Mouse (Mus musculus): ENCODE data around the gene Gna12.

Gene Gna12

DNA sequence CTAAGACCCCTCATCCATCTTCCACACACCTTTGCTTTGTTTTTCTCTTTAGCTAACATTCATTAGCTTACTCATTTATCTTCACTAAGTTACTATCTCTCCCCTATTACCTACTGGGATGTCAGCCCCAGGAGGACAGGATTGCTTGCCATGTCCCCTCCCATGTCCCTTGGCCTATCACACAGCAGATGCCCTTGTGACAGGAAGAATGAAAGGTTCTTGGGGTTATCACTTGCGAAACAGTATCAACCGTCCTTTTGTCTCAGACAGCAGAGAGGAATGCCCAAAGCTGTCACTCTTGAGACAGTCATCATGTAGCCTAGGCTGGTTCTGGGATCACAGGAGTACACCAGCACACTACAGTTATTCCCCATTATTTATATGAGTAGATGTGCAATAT lies 35.1 kb downstream of the Gna12 start:
- DNase-seq (ENCODE audit: low spot score) = no peak

DNA sequence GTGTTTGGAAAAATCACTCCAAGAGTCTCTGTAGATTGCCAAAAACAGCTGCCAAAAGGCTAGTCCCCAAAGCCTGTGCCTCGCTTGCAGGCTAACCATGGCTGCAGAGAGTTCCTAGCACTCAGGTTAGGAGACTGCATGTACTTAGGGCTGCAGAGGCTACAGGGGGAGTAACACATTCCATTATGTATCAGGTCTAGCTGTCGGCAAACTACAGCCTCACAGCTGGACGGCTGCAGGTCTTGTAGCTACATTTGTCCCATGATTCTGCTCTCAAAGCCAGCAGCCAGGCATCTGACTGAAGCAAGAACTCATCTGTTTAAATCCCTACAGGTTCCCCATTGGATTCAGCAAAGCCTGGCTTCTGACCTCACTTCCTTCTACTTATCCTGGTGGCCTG lies 35.5 kb downstream of the Gna12 start:
- no peak for DNase-seq (ENCODE audit: low spot score)

DNA sequence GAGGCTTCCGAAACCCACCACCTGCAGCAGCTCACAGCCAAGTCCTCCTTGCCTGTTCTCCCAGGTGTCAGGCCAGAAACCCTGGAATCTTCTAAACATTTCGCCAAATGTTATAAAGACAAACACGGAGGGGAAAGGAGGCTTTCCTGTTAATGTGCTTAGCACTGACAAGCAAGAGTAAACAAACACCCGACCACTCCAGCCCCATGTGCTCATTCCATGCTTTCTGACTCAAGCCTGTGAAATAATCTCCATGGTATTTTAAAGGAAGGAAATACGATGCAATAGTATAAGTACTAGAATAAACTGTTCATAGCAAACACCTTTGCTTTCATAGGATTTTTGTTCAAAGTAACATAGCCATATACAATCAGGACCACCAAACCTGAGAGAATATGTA lies 38.0 kb downstream of the Gna12 start:
- no peak for DNase-seq (ENCODE audit: low spot score)

DNA sequence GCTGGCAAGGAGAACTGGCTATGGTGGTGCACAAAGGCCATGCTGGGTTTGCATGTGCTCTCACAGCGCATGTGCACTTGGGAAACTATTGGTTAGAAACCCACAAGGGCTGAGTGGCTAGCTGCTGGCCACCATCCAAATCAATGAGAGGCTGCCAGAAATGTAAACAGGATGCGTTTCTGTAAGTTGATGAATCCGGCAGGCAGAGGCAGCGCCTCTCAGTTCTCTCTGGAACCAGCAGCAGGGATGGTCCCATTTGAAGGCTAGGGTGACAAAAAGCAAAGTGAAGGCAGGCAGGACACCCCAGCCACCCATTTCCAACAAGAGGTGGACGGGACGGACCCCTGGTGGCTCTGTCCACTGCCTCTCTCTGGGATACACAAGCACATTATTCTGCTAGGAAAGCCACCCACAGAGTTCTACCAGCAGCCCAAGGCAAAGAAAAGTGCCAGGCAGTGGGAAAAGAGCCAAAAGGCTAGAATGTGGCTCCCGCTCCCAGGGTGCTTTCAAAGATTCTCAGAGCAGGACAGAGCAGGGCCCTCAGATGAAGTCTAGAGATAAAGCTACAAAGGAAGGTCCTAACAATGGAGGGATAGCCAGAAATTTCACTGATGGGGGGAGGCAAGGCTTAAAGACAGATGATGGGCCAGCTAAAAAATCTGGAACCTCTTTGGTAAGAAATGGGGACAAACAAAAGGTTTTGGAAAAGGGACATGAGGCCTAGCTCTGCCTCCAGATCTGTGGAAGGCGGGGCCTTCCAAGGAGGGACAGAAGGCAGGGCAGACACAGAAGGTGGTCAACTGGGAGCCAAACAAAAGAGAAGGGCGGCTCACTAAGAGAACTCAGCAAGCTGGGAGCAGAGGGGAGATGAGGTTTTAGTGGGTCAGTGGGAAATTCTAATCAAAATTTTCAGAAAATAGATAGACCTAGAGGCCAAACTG lies 39.0 kb downstream of the Gna12 start:
- no peak for DNase-seq (ENCODE audit: low spot score)

DNA sequence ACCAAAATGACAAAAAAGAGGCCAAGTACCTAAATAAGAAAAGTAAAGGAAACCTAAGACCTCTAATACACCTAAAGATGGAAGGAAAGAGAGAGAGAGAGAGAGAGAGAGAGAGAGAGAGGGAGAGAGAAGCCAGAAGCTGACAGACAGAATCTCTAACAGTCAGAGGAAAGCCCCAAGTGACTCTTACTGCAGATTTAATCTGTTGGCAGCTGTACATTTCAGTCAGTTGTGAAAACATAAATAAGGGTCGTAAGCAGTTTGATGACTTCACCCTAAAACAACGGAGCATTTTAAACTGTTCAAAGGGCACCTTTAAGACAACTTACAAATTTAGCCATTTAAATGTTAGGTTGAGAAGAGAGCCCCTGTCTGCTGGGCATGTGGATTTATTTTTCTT lies 39.8 kb downstream of the Gna12 start:
- DNase-seq (ENCODE audit: low spot score) = no peak

DNA sequence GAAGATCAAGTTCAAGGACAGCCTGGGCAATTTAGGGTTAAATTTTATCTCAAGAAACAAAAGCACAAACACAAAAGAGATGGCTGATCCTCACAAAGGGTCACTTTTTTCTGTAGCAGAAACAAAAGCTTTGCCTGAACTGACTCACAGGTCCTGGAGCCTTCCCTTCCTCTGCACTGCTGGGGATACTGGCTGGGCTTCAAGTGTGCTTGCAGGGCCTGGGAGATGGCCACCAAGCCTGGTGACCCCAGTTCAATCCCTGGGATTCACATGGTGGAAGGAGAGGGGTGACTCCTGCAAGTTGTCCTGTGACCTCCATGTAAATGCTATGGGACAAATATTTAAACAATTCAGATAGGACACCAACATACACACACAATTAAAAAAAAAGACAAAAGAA lies 40.7 kb downstream of the Gna12 start:
- no peak for DNase-seq (ENCODE audit: low spot score)

DNA sequence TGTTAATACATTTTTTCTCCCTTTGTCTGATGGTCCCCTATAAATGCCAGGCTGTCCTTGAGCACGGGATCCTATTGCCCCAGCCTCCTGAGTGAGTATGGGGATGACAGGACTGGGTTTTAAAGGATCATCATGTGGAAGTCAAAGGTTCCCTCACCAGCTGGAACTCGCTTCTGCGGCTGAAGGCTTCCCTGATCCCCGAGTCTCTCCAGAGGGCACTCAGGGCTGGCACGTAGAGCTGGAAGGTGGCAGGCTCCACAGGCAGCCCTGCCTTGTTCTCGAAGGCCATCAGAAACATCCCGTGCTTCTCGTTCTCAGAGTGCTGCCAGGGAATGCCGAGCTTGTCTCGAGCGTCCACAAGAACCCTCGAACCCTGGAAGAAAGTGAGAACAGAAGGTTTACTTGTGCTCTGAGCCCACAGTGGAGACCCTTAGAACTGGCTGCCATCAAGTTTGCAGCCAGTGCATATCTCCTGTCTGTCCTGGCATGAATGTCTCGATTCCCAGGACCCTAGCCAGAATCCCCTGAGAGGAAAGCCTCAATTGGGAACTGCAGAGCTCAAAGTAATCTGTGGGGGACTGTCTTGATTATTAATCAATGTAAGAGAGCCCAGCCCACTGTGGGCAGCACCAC lies 44.9 kb downstream of the Gna12 start:
- no peak for DNase-seq (ENCODE audit: low spot score)

DNA sequence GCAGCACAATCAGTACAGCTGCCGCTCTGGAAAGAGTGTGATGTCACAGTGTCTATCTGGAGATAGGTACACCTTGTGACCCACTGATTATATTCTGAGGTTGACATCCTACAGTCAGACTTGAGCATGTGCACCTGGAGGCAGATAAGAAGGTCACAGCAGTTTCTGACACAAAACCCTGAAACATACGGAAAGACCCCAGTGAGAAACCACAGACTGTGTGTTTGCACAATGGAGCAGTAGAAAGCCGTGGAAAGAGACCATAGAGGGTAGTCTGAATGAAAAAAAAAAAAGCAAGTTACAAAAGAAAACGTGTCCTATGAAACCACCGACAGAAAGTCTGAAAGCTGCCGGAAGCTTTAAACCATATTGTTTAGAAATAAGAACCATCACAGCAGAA lies 45.9 kb downstream of the Gna12 start:
- no peak for DNase-seq (ENCODE audit: low spot score)

DNA sequence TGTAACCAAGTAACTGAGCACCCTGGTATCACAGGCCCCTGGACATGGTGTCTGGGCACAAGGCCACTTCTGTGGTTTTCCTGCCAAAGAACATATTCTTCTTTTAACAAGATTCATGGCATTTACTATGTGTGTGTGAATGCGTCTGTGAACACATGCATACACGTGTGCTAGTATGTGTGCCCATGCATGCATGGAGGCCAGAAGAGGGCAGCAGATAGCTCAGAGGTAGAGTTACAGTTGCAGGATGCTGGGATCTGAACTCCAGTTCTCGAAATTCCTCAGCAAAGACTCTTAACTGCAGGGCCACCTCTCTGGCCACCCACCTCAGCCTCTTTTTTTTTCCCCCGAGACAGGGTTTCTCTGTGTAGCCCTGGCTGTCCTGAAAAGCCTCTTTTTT lies 46.7 kb downstream of the Gna12 start:
- no peak for DNase-seq (ENCODE audit: low spot score)

DNA sequence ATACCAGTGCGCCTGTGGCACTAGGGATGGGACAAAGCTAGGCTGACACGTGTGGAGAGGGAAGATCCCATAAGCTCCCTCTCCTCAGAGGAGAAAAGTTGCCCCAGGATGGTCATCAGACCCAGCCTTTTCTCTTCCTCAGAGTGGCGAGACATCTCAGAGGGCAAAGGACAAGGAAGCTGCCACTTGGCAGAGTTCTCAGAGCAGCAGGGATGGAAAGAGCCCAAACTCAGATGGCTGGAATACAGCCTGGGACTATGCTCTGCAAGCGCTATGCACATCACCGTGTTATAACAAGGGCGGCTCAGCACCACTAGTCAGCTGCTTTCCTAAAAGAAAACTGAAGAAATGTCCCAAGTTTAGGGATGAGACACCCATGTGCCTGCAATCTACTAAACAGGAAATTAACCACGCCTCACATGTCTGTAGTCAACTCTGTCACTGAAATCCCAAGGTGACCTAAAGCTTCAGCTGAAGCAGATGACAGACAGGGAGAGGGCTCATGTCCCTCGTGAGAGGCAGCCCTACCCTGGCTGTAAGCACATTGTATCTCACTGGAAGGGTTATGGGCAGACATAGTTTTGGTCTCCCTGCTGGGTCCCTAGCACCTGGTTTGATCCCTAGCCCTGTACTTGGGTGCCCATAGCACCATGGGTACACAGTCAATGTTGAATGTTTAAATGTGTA lies 48.2 kb downstream of the Gna12 start:
- DNase-seq (ENCODE audit: low spot score) = no peak

DNA sequence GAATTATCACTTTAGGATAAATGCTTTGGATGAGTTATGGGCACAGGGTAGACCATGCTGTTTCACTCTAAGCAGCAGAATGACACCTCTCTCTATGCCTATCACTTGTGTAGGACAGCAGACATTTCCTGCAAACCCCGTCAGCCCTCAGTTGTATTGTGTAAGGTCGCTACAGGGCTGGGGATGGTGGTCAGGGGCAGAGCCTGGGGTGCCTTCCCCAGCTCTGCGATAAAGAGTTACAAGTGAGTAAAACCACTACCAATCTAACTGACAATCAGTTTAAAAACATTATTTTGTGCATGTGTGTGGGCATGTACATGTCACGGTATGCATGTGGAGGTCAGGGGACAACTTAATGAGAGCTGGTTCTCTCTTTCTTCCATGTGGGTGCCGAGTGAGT lies 49.1 kb downstream of the Gna12 start:
- DNase-seq (ENCODE audit: low spot score) = no peak

DNA sequence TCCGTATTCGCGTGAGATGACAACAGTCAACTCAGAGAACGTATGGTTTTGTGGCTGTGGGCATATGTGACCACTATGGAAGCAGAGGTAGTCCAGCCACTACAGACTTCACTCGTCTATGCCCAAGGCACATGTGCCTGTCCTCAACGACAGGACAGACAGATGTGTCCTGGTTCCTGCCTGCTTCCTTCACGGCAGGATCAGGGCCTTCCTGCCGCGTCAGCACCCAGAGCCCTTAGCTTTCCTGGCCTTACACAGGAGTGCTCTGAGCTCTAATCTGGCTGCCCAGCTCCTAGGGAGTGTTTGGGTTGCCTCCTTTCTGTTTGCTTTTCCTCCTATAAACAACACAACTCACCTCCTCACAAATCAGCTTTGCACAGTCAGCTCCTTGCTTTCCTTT lies 53.3 kb downstream of the Gna12 start:
- DNase-seq (ENCODE audit: low spot score) = no peak

DNA sequence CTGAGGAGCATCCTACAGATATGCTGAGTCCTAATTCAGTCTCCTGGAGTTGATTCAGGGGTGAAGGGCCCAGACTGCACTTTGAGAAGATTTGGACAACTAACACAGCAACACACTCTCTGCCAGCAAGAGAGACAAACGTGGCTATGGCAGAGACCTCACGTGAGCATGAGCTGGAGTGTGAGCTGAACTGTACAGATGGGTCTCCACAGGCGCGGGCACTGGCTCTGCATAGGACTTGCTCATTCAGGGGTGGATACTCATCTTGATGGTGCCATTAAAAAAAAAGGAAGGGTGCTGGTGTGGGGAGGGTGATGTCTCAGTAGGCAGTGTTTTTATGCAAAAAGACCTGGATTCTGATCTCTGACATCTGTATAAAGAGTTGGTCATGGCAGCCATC lies 55.1 kb downstream of the Gna12 start:
- no peak for DNase-seq (ENCODE audit: low spot score)

DNA sequence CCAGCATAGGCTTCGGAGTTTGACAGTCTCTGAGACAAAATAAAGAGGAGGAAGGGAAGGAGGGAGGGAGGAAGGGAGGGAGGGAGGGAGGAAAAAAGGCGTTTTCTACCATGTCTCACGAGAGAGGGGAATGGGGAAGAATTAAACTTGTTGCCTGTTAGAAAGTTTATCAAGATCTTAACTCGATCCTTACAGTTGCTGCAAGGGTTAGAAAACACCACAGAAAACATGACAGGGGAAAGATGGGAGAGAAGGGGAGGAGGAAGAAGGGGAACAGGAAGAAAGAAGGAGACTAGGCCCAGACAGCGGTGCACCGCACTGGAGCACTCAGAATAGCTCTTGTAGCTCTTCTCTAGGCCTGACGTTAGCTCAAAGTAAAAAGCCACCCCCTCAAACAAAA lies 58.1 kb downstream of the Gna12 start:
- no peak for DNase-seq (ENCODE audit: low spot score)

DNA sequence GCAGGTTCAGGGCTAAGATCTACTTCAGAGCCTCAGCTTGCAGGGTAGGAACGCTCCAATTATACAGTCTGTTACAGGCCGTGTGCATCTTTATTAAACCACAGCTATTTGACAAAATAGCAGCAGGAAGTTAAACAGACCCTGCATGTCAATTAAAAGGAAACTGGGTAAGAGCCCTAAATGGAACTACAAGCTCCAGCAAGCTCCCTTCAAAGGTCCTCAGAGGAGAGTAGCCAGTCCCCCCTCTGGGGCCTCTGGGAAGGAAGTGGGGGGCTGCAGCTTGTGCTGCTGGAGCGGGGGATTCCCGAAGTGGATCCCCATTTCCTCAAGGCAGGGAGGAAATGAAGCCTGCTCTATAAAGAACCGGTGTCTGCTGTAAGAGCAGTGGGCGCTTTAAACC lies 58.6 kb downstream of the Gna12 start:
- no peak for DNase-seq (ENCODE audit: low spot score)

DNA sequence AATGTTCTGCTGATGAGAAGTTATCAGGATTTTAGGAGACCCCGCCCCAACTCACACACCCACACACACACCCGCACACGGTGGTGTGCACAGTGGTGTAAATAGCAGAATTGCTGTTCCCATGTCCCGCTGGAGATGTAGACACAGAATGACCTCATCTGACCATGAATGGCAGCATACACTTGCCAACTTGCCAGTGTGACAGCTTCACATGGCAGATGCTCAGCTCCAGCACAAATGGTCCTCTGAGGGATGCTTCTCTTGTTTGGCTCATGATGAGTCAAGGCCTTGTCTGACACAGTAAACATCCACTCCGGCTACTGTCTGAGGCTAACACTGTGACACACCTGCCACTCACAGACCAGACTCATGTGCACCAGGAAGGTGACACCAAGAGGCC lies 61.9 kb downstream of the Gna12 start:
- DNase-seq (ENCODE audit: low spot score) = no peak

DNA sequence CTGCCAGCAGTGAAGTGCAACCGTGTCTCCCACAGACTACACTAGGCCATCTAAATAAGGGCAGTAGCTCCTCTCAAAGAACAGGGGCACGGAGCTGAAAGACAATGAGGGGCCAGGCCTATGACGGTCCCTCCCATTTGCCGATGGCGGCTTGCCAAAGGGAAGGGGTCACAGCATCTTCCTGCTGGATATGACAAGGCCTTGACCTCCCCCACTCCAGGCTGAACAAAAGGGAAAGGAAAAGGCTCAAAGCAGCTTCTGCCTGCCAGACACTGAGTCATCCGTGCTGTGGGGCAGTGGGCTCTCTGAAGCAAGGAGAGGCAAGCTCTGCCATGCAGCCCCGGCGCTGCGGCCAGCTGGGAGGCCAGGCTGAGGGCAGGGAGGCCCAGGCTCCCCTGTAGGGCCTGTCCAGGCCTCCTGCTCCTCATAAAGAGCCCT lies 62.5 kb downstream of the Gna12 start:
- DNase-seq (ENCODE audit: low spot score) = no peak

DNA sequence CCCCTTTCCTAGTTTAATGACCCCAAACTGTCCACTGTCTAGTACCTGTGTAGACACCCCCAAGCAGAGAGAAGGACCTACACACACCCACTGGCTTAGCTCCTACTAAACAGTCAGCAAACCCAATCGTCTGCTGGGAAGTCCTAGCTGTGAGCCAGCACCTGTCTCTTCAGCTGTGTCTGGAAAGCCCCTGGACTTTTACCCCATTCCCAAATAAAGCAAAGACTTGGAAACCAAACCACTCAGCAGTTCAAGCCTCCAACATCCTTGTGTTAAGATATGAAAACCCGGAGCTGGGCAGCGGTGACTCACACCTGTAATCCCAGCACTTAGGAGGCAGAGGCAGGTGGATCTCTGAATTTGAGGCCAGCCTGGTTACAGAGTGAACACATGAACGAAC lies 63.7 kb downstream of the Gna12 start:
- no peak for DNase-seq (ENCODE audit: low spot score)

DNA sequence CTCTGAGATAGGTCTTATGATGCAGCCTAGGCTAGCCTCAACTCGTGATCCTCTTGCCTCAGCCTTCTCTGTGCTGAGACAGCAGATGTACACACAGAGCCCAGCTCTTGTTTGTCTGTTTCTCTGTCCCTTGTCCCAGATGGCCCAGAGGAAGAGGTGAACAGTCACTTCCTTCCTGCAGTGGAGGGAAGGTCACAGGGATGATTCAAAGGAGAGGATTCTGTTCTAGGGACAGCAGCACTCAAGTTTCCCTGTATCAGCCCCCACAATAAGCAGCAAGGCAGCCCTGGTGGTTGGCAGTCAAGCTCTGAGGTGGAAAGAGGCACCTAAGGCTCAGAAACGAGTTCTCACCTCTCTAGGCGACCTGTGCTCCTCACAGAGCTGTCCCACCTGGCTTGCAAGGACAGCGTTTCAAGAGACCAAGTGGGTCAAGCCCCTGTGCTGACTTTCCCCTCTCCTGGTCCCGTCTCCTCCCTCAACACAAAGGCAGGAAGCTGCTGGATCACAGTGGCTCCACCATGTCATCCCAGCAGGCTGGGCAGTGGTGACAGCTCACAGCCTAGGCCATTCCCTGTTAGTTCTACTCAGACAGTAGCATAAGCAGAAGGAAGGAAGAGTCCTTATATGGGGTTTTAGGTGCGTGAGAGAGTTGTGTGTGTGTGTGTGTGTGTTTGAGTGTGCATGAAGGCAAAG lies 65.2 kb downstream of the Gna12 start:
- no peak for DNase-seq (ENCODE audit: low spot score)

DNA sequence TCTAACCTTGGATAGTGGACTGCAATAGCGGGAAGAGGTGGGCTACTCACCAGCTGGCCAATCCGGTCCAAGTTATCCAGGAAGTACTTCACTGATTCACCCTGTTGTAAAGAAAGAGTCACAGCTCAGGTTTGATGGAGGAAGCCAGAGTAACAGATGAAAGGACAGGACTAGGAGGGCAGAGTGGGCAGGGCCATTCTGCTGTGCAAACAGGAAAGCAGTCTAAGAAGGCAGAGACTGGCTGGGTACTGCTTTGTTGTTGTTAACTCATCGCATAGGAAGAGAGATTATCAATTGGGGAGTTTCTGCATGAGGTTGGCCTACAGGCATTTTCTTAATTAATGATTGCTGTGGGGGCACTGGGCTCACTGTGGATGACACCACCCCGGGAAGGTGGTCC lies 67.7 kb downstream of the Gna12 start:
- DNase-seq (ENCODE audit: low spot score) = peak; percentile 15

DNA sequence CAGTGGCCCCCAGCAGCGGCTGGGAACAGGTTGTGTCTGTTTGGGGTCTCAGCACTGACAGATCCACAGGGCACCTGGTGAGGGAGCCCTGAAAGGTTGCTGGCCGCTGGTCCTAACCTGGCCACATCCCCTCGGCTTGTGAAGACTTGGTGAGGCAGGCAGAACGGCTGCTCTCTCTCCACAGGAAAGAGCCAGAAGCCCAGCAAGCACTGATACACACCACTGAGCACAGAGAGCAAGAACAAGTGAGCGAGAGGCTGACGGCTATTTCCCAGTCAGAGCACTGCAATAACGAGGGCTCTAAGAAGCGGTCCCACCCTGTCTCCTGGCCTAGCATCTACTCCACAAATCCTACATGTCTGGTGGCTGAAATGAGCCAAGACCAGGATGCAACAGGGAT lies 71.4 kb downstream of the Gna12 start:
- DNase-seq (ENCODE audit: low spot score) = no peak

DNA sequence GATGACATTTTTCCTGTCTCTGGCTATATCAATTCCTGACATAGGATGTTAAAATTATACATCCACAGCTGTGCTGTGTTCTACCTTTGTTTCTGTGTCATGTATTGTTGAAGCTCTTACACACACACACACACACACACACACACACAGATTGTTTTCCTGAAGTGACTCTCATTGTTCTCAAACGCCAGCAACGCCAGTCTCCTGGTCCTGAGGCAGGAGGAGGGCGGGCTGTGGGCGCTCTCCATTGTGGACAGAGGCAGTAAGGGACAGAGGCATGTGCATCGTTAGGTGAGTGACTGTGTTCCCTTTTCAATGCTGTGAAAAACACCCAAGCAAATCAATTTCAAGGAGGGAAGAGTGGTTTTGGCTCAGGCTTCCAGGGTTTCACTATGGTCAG lies 77.0 kb downstream of the Gna12 start:
- no peak for DNase-seq (ENCODE audit: low spot score)

DNA sequence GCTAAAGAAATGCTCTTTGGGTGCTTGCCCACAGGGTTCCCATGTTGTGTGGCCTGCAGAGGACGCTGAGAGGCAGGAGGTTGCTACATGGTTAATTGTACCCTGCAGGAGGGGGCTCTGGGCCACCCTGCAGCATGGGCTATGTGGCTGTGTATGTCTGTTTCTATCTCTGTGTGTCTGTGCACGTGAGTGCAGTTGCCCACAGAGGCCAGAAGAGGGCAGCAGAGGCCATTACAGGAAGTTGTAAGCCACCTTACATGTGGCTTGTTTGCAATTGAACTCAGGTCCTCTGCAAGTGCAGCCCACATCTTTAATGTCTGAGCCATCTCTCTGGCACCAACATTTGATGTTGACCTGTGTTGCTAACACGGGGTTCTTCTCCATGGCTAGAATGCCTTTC lies 77.6 kb downstream of the Gna12 start:
- no peak for DNase-seq (ENCODE audit: low spot score)

Data from T-cell, adult 2 months (primary cell).